11 mouse cellular contexts compared by ENCODE assay signal in the genomic region with DNA sequence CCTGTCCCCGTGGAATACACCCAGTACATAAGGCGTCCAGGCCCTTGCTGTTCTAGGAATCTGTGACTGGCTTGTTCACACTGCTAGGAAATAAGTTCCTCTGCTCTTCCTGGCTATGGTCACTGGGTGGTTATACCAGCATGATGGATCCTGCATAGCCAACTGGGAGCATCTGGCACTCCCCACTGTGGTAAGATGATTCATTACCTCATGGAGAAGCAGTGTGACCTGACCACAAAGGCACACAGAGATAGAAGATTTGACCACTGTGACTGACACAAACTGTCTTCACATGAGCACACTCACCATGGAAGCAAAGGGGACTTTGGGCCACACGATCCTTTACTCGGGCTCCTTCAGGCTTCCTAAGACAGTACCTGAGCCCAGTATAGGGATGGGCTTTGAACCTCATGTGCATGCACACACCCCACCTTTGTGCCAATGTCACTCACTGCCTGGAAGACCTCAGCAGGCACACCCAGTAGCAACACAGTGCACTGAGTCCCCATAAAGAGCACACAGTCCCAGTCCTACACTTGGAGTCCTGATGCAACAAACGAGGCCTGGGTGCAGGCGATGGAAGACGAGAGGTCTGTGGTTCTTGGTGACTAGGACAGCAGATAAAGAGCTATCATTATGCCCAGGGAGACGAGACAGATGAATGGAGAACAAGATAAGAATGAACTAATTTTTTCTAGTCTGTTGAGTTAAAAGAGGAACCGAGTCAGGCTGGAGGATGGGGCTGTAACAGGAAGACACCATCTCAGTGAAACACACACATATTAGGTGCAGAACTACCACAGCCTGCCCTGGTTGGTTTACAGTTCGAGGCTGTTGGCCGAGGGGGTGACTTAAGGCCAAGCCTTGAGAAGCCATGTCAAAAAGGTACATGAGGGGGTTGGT. TPM values are rescaled to one million over a fixed set of nuclear protein-coding genes. Genes with fewer than 3 reads are reported as not detected.
DNase-seq lines count a peak whose midpoint lies in the region; ATAC-seq and TF ChIP-seq lines count a peak whose summit lies in the region.
"Had no signal": no experiment of that assay in that cellular context is flagged by ENCODE, and none has a peak within 500 bp of the region (broad histone marks: within the 10 kb centered on the region; RNA-seq: fewer than 3 reads in every experiment).

No protein-coding gene starts in this region.

- 85% methylated on average over 11 of the region's 11 CpGs for WGBS in forebrain, postnatal 0 days
- WGBS in forebrain, embryonic 15.5 days: 92% methylated on average over 11 of the region's 11 CpGs

- no peak for DNase-seq in forebrain, postnatal 0 days
- peak; percentile 90 for DNase-seq in G1E (ENCODE audit: low spot score)
- peak; percentile 27 to 40 for DNase-seq in monocyte, adult 2 months (ENCODE audit: low read depth in 1 of 2, low spot score in 2 of 2)
- no peak for DNase-seq in cerebellum, postnatal 14 days
- DNase-seq in frontal cortex, postnatal 25 days (ENCODE audit: low spot score in 2 of 2): no peak
- DNase-seq in right cerebral cortex, adult 18-20 months: no peak
- DNase-seq: adrenal gland, adult 8-10 months; heart, postnatal 4 days; kidney, postnatal 4 days had no signal

- no peak overlapping the region for H3K4me2 ChIP-seq in forebrain, postnatal 0 days (ENCODE audit: low read depth)
- no peak overlapping the region for H3K4me2 ChIP-seq in forebrain, embryonic 15.5 days (replicated peaks)

- H3K9ac ChIP-seq in forebrain, postnatal 0 days: no peak overlapping the region
- no peak overlapping the region for H3K9ac ChIP-seq in forebrain, embryonic 15.5 days (replicated peaks)

- no peaks in the 10 kb centered on the region for H3K27me3 ChIP-seq in forebrain, postnatal 0 days (ENCODE audit: insufficient read depth, low read length)
- no peaks in the 10 kb centered on the region for H3K27me3 ChIP-seq in forebrain, embryonic 15.5 days
- H3K27me3 ChIP-seq in G1E (ENCODE audit: insufficient read depth, low read length): no peaks in the 10 kb centered on the region

- H3K4me3 ChIP-seq in forebrain, postnatal 0 days (ENCODE audit: low read depth, low read length): no peak overlapping the region
- no peak overlapping the region for H3K4me3 ChIP-seq in forebrain, embryonic 15.5 days
- peak overlapping the region; percentile 47; the same call in 1 of the 2 replicates for H3K4me3 ChIP-seq in G1E (ENCODE audit: low read depth, low read length)

- peaks cover 78% of the 10 kb centered on the region for H3K36me3 ChIP-seq in forebrain, postnatal 0 days (ENCODE audit: insufficient read depth)
- peaks cover 52% of the 10 kb centered on the region for H3K36me3 ChIP-seq in forebrain, embryonic 15.5 days
- peaks cover 89% of the 10 kb centered on the region for H3K36me3 ChIP-seq in G1E (replicated peaks)

- H3K9me3 ChIP-seq in forebrain, postnatal 0 days (ENCODE audit: low read length): no peaks in the 10 kb centered on the region
- no peaks in the 10 kb centered on the region for H3K9me3 ChIP-seq in forebrain, embryonic 15.5 days
- H3K9me3 ChIP-seq in G1E (replicated peaks): no peaks in the 10 kb centered on the region

- H3K27ac ChIP-seq in forebrain, postnatal 0 days (ENCODE audit: low read depth, low read length): no peak overlapping the region
- H3K27ac ChIP-seq in forebrain, embryonic 15.5 days (replicated peaks): no peak overlapping the region

- ATAC-seq in forebrain, postnatal 0 days: peak; percentile 20; the same call in 1 of the 2 replicates
- ATAC-seq in forebrain, embryonic 15.5 days (replicated peaks): no peak
- ATAC-seq in G1E (ENCODE audit: extremely low read depth, insufficient number of reproducible peaks, low FRiP score, poor library complexity, severe bottlenecking): peak; percentile 88
- ATAC-seq in hematopoietic stem cell, adult 5-6 weeks (replicated peaks in 1 of 2; ENCODE audit: insufficient read depth in 1 of 2, low FRiP score in 2 of 2, low TSS enrichment in 1 of 2, low read depth in 1 of 2, poor library complexity in 2 of 2, severe bottlenecking in 2 of 2): peak; percentile 49 to 72

- TF ChIP-seq CTCF in forebrain, postnatal 0 days (IDR thresholded peaks at IDR 0.05; ENCODE audit: low read depth): no peak
- TF ChIP-seq CTCF in G1E (IDR thresholded peaks at IDR 0.05; ENCODE audit: low read depth, low read length): no peak

- H3K4me1 ChIP-seq in forebrain, postnatal 0 days (ENCODE audit: insufficient read depth): no peaks in the 10 kb centered on the region
- no peaks in the 10 kb centered on the region for H3K4me1 ChIP-seq in forebrain, embryonic 15.5 days
- H3K4me1 ChIP-seq in G1E (ENCODE audit: insufficient read depth, low read depth, low read length): peaks cover 87% of the 10 kb centered on the region

RNA-seq across cellular contexts. Expression of a gene that starts 39.9 kb away (rescaled TPM):
- total RNA-seq in forebrain, postnatal 0 days (2014; rRNA removed): 26.9 and 27.3 TPM in 2 replicates
- polyA plus RNA-seq in forebrain, postnatal 0 days (2015; fragmentation: Nextera tagmentation; extraction: Ambion mirVana): 38.4 and 44.9 TPM in 2 replicates
- polyA plus RNA-seq in forebrain, embryonic 15.5 days (2015; fragmentation: Nextera tagmentation; extraction: Ambion mirVana): 24.3 TPM in 2 replicates
- 64.3 and 68.7 TPM in 2 replicates for total RNA-seq in G1E (2014; fragmentation: Nextera tagmentation)
- 42.8 and 46.0 TPM in 2 replicates for total RNA-seq in G1E (2017)
- polyA plus RNA-seq in G1E (2012): 27.0 and 34.1 TPM in 2 replicates
- total RNA-seq in hematopoietic stem cell, adult 5-6 weeks (2017): 14.0 and 22.7 TPM in 2 replicates

Comparison
In these comparisons a context has a peak if more than half of its experiments do, and no peak if none do; other contexts are left out.
1. DNase-seq: peak in G1E (single experiment) and monocyte, adult 2 months (2 of 2); none in forebrain, postnatal 0 days (single experiment), cerebellum, postnatal 14 days (0 of 2), frontal cortex, postnatal 25 days (0 of 2) and right cerebral cortex, adult 18-20 months (single experiment).